Mouse (Mus musculus): ENCODE results near the gene Thap11. TPM values are rescaled to one million over a fixed set of nuclear protein-coding genes. Genes with fewer than 3 reads are reported as not detected.
"Not testable (repeated sequence)": the region's sequence is repeated elsewhere in the genome, so short reads cannot be mapped to it uniquely, and the experiment has no call there.

Thap11 gene
- polyA plus RNA-seq, 1 experiment from 2014 or later, result 31.5 TPM

DNA sequence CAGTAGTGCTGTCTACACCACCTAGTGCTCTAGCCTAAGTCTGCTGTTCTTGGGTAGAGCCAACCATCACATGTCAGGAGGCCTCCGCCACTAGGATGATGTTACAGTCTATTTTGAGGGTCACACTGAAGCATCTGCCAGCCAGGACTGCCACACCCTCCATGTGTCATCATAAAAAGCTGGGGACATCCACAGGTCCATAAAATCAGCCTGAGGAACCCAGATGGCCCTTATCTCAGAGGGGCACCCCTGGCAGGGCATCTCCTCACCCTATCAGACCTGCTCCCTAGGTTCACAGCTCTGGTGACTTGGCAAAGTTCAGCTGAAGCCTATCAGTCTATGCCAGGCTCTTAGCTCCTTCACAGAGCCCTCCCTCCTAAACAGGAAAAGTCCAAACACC is 34.0 kb upstream of the Thap11 start:
- 15% methylated on average over 1 of the region's 1 CpGs for WGBS (ENCODE audit: insufficient replicate concordance)
- Histone ChIP-seq H3K4me1 (replicated peaks) (peaks cover 80% of the 10 kb centered on the region), H3K9me3 (replicated peaks) (no peaks in the 10 kb centered on the region), H3K27ac (replicated peaks) (peak overlapping the region; percentile 99), H3K9ac (peak overlapping the region; percentile 55), H3K36me3 (replicated peaks) (peaks cover 87% of the 10 kb centered on the region), H3K27me3 (no peaks in the 10 kb centered on the region), H3K4me3 (replicated peaks) (peak overlapping the region; percentile 76), H3K4me2 (peak overlapping the region; percentile 74)
- peak; percentile 97 for ATAC-seq (ENCODE audit: insufficient read depth)

DNA sequence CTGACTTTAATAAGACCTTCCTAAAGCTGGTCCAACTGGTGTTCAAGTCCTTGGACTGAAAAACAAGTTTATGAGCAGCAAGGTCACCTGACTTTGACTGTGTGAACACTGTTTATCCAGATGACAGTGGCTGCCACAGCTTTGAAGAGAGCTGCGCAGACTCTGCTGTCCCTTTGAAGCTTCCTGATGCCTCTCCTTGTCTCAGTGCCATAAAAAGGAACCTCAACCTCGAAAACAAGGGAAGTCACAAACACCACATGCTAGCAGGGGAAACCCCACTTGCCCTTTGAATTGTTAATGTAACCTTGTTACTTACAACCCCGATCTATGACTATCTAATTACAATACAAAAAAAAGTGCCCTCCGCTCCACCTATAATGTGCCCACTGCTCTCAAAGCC is 29.4 kb upstream of the Thap11 start:
- no peaks in the 10 kb centered on the region for H3K9me3 ChIP-seq (replicated peaks)
- 54% methylated on average over 4 of the region's 4 CpGs for WGBS (ENCODE audit: insufficient replicate concordance)
- H3K4me2 ChIP-seq, result peak overlapping the region; percentile 74
- peaks cover 52% of the 10 kb centered on the region for H3K36me3 ChIP-seq (replicated peaks)
- H3K27me3 ChIP-seq, result no peaks in the 10 kb centered on the region
- peaks cover 71% of the 10 kb centered on the region for H3K4me1 ChIP-seq (replicated peaks)
- peak overlapping the region; percentile 99 for H3K27ac ChIP-seq (replicated peaks)
- H3K9ac ChIP-seq, result peak overlapping the region; percentile 88
- no peak for ATAC-seq (ENCODE audit: insufficient read depth)
- peak overlapping the region; percentile 76 for H3K4me3 ChIP-seq (replicated peaks)

DNA sequence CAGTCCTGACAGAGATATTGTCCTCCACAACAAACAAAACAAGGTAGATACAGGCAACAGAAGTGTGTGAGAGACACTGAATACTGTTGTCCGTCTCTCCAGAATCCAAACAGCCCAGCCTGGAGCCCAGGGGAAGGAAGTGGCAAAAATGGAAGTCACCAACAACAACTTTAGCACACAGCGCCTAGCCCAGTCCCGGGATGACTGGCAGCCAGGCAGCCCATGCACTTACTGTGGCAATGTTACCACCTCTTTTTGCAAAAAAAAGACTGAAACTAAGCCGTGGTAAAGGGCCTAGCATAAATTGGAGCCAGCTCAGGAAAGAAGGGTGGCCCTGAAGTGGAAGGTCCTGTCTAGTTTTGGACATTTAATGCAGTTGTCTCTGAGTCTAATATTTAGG is 28.6 kb upstream of the Thap11 start:
- WGBS (ENCODE audit: insufficient replicate concordance), result 4% methylated on average over 4 of the region's 4 CpGs
- Histone ChIP-seq H3K4me3 (replicated peaks) (peak overlapping the region; percentile 76), H3K27me3 (no peaks in the 10 kb centered on the region), H3K9ac (peak overlapping the region; percentile 88), H3K9me3 (replicated peaks) (no peaks in the 10 kb centered on the region), H3K4me2 (peak overlapping the region; percentile 74), H3K36me3 (replicated peaks) (peaks cover 48% of the 10 kb centered on the region), H3K27ac (replicated peaks) (peak overlapping the region; percentile 99), H3K4me1 (replicated peaks) (peaks cover 72% of the 10 kb centered on the region)
- no peak for ATAC-seq (ENCODE audit: insufficient read depth)

DNA sequence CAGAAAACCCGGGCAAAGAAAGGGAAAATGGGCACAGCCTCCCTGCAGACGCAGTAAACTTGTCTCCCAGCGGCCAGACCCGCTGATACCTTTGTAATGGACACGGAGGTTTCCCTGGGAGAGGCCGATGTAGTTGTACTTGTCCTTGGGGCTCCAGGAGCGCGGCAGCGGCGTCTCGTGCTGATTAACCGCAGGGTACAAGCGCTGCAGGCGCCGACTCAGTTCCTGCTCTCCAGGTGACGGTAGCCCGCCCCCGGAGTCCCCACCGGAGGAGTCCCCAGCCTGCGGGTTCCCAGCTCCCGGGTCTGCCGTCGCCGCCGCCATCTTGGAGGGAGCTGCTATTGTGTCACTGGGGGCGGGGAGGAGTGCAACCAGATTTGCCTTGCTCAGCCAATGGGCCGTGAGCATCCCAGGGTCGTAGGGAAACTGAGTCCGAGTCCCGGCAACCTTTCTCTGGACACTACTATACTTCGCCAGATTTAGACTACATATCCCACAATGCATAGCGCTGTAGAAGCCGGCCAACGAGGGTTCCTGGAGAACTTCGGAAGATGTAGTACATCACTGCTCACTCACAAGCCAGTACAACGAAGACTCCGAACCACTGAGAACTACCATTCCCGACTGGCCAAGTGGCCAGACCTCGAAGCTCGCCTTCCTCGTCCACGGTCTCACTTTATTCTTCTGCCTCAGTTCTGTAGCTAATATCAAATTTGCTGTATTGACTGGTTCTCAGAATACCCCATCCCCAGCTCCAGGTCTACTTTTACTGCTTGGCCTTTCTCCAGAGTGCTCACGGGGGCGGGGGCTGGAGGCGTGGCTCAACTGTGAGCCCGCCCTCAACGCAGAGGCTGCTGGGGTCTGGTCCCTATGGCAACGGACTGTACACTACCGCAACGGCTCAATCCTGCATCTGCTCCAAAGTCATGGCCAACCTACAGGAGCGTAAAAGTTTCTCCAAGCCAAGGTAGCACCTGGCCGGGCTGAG is 27.8 kb upstream of the Thap11 start, which contains the start of the genes Ranbp10 and Tsnaxip1:
Ranbp10 (minus strand) TSS at position 490 of the 988 bp plus-strand sequence.
Tsnaxip1 (plus strand) TSS at position 871 of the 988 bp plus-strand sequence.
- Histone ChIP-seq H3K9me3 (replicated peaks) (no peaks in the 10 kb centered on the region), H3K27ac (replicated peaks) (peak within 1 kb of the TSS; percentile 99), H3K36me3 (replicated peaks) (peaks cover 41% of the 10 kb centered on the region), H3K4me2 (peak within 1 kb of the TSS; percentile 74), H3K9ac (peak within 1 kb of the TSS; percentile 88), H3K27me3 (no peaks in the 10 kb centered on the region), H3K4me1 (replicated peaks) (peaks cover 68% of the 10 kb centered on the region), H3K4me3 (replicated peaks) (peak within 1 kb of the TSS; percentile 76)
- under 1% methylated on average over 52 of the region's 52 CpGs for WGBS (ENCODE audit: insufficient replicate concordance)
- ATAC-seq (ENCODE audit: insufficient read depth), result peak; percentile 93

DNA sequence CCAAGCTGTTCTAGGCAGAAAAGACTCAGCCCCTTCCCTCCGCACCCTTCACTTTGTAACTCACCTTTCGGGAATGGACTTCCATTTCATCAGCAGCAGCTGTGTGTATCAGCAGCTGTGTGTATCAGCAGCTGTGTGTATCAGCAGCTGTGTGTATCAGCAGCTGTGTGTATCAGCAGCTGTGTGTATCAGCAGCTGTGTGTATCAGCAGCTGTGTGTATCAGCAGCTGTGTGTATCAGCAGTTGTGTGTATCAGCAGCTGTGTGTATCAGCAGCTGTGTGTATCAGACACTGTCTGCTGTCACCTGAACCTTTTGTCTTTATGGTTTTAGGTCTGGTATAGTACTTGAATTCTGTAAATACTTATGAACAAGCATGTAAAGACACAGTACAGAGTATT is 21.2 kb upstream of the Thap11 start:
- ATAC-seq (ENCODE audit: insufficient read depth), result peak; percentile 43; the same call in 1 of the 2 replicates
- Histone ChIP-seq H3K9ac (peak overlapping the region; percentile 66), H3K4me2 (peak overlapping the region; percentile 61), H3K27ac (replicated peaks) (peak overlapping the region; percentile 93), H3K4me3 (replicated peaks) (peak overlapping the region; percentile 58), H3K4me1 (replicated peaks) (peaks cover 50% of the 10 kb centered on the region)
- H3K27me3 ChIP-seq; H3K9me3 ChIP-seq (replicated peaks); H3K36me3 ChIP-seq (replicated peaks): not testable (repeated sequence)
- 44% methylated on average over 2 of the region's 2 CpGs for WGBS (ENCODE audit: insufficient replicate concordance)

DNA sequence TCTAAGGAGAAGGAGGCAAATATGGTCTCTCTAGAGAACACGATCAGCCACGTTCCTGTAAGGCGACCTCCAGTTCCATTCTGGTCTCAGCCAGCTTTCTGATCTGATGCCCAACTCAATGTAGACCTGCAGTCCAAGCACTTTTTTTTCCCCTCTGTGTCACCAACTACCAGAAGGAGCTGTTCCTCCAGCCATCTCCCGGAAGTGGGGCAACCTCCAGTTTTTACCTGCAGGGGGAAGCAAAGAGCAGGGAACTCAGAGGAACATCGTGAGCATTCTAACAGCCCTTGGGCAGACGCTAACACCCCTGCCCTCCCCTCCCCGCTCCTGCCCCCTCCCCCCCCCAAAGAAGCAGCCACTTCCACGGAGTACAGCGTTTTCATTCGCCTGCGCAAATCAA is 19.6 kb upstream of the Thap11 start:
- H3K27me3 ChIP-seq, result 0 out of 2 replicates have a peak, but pooled peaks cover 5% of the 10 kb centered on the region
- no peak overlapping the region for H3K4me3 ChIP-seq (replicated peaks)
- no peaks in the 10 kb centered on the region for H3K9me3 ChIP-seq (replicated peaks)
- peak; percentile 36 for ATAC-seq (ENCODE audit: insufficient read depth)
- peaks cover 36% of the 10 kb centered on the region for H3K4me1 ChIP-seq (replicated peaks)
- WGBS (ENCODE audit: insufficient replicate concordance), result 18% methylated on average over 11 of the region's 11 CpGs
- peak overlapping the region; percentile 29; the same call in 1 of the 2 replicates for H3K4me2 ChIP-seq
- H3K9ac ChIP-seq, result no peak overlapping the region; the same call in 1 of the 2 replicates
- peak overlapping the region; percentile 54 for H3K27ac ChIP-seq (replicated peaks)
- H3K36me3 ChIP-seq (replicated peaks), result no peaks in the 10 kb centered on the region

DNA sequence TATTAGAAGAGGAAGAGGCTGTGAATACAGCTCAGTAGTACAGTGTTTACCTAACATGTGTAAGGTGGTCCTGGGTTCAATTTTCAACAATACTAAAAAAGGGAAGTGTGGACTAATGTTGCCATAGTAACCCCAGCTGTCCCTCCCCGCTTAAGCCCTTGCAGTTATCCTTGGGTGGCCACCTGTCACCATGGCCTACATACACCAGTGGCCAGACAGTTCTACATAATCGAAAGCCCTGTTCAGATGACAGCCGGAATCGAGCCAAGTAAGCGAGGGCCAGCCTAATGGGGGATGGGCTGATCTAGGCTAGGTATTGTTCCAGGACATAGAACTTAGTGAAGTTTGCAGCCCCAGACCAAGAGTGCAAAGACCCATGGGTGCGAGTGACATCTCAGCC is 17.9 kb upstream of the Thap11 start:
- ATAC-seq (ENCODE audit: insufficient read depth), result no peak
- 72% methylated on average over 6 of the region's 6 CpGs for WGBS (ENCODE audit: insufficient replicate concordance)
- Histone ChIP-seq H3K4me3 (replicated peaks) (no peak overlapping the region), H3K4me1 (replicated peaks) (peaks cover 26% of the 10 kb centered on the region), H3K27ac (replicated peaks) (no peak overlapping the region), H3K9me3 (replicated peaks) (no peaks in the 10 kb centered on the region), H3K4me2 (no peak overlapping the region), H3K9ac (no peak overlapping the region), H3K36me3 (replicated peaks) (no peaks in the 10 kb centered on the region; the same call in 1 of the 2 replicates), H3K27me3 (0 out of 2 replicates have a peak, but pooled peaks cover 5% of the 10 kb centered on the region)

DNA sequence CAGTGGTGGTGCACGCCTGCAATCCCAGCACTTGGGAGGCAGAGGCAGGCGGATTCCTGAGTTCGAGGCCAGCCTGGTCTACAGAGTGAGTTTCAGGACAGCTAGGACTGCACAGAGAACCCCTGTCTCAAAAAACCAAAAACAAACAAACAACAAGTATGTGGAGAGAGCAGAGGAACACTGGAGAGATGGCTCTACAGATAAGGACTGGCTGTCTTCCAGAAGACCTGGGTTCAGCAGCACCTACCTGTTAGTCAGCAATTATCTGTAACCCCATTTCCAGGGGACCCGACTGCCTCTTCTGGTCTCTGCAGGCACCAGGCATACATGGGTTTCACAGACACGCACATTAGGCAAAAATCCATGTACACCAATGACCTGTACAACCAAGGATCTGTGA is 15.7 kb upstream of the Thap11 start:
- no peak for ATAC-seq (ENCODE audit: insufficient read depth)

DNA sequence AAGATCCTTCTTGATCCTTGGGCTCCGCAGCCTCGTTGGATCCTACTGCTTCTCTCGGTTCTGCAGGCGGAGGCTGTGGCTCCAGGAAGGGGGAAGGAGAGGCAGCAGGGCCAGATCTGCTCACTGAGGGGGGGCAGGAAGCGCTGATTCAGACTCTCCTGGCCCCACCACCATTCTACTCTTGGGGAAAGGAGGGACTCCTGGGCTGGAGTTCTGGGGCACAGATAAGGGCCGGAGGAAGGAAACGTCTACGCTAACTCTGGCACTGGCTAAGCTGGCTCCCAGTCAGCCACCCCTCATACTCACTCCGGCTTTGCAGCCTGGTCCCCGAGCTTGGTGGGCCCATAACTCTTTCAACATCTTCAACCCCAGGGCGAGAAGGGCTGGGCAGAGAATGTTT is 8.3 kb upstream of the Thap11 start:
- Histone ChIP-seq H3K4me1 (replicated peaks) (peaks cover 24% of the 10 kb centered on the region), H3K9ac (no peak overlapping the region), H3K27me3 (no peaks in the 10 kb centered on the region), H3K4me3 (replicated peaks) (no peak overlapping the region), H3K9me3 (replicated peaks) (no peaks in the 10 kb centered on the region), H3K4me2 (no peak overlapping the region), H3K36me3 (replicated peaks) (peaks cover 66% of the 10 kb centered on the region), H3K27ac (replicated peaks) (no peak overlapping the region)
- ATAC-seq (ENCODE audit: insufficient read depth), result no peak
- WGBS (ENCODE audit: insufficient replicate concordance), result 41% methylated on average over 11 of the region's 11 CpGs

More for the DNA sequence above, 15.7 kb upstream of the Thap11 start:
- H3K4me2 ChIP-seq, result no peak overlapping the region
- H3K9me3 ChIP-seq (replicated peaks), result no peaks in the 10 kb centered on the region
- peaks cover 10% of the 10 kb centered on the region for H3K36me3 ChIP-seq (replicated peaks)
- H3K27ac ChIP-seq (replicated peaks), result no peak overlapping the region
- peaks cover 13% of the 10 kb centered on the region for H3K4me1 ChIP-seq (replicated peaks)
- 0 out of 2 replicates have a peak, but pooled peaks cover 5% of the 10 kb centered on the region for H3K27me3 ChIP-seq
- H3K9ac ChIP-seq, result no peak overlapping the region
- no peak overlapping the region for H3K4me3 ChIP-seq (replicated peaks)
- WGBS (ENCODE audit: insufficient replicate concordance), result 62% methylated on average over 5 of the region's 5 CpGs

DNA sequence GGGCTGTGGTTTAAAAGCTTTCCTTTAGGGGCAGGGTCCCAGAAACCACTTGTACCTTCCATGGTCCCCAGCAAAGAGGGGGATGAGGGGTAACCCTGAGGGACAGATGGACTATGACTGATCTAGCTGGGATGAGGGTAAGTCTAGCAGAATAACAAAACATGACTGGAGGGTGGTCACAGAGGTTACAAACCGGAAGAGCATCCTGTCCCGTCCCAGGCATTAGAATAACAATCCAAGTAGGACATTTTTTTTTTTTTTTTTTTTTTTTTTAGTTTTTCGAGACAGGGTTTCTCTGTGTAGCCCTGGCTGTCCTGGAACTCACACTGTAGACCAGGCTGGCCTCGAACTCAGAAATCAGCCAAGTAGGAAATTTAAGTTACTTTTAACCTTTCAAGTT is 4.9 kb upstream of the Thap11 start:
- H3K4me2 ChIP-seq, result peak overlapping the region; percentile 62
- peak overlapping the region; percentile 40; the same call in 1 of the 2 replicates for H3K9ac ChIP-seq
- H3K27me3 ChIP-seq, result no peaks in the 10 kb centered on the region
- H3K9me3 ChIP-seq (replicated peaks), result no peaks in the 10 kb centered on the region
- H3K4me3 ChIP-seq (replicated peaks), result no peak overlapping the region
- peaks cover 48% of the 10 kb centered on the region for H3K36me3 ChIP-seq (replicated peaks)
- ATAC-seq (ENCODE audit: insufficient read depth), result no peak
- WGBS (ENCODE audit: insufficient replicate concordance), result 81% methylated on average over 4 of the region's 4 CpGs
- H3K27ac ChIP-seq (replicated peaks), result peak overlapping the region; percentile 38; the same call in 1 of the 2 replicates
- peaks cover 36% of the 10 kb centered on the region for H3K4me1 ChIP-seq (replicated peaks)

DNA sequence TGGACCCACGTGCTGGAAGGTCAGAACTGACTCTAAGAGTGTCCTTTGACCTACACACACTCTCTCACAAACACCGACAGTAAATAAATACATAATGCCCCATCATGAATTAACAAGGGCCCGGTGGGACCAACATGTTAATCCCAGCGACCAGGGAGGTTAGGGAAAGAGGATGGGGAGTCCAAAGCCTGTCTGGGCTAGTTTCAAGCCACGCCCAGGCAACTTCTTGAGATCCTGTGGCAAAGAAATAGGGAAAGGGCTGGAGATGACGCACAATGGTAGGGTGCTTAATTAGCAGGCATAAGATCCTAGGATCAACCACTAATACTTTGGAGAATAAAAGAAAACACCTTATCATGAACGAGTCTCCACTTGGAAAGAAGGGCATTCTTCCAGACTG is 4.3 kb upstream of the Thap11 start:
- no peaks in the 10 kb centered on the region for H3K27me3 ChIP-seq
- no peaks in the 10 kb centered on the region for H3K9me3 ChIP-seq (replicated peaks)
- WGBS (ENCODE audit: insufficient replicate concordance), result 67% methylated on average over 7 of the region's 7 CpGs
- H3K4me3 ChIP-seq (replicated peaks), result peak overlapping the region; percentile 48
- H3K36me3 ChIP-seq (replicated peaks), result peaks cover 42% of the 10 kb centered on the region
- peak overlapping the region; percentile 62 for H3K4me2 ChIP-seq
- ATAC-seq (ENCODE audit: insufficient read depth), result no peak
- H3K4me1 ChIP-seq (replicated peaks), result peaks cover 41% of the 10 kb centered on the region
- peak overlapping the region; percentile 38; the same call in 1 of the 2 replicates for H3K27ac ChIP-seq (replicated peaks)
- peak overlapping the region; percentile 40 for H3K9ac ChIP-seq
